Mouse (Mus musculus): ENCODE results near the gene Fndc9.

Gene Fndc9

GRCm38 (mm10) chr11:46276168-46276567, 40.8 kb downstream of the Fndc9 start:
- DNase-seq (ENCODE audit: low spot score in 2 of 2), result no peak

- no peak for DNase-seq (ENCODE audit: low spot score in 2 of 2)
Observed at GRCm38 (mm10) chr11:46276778-46277177, 41.4 kb downstream of the Fndc9 start.

GRCm38 (mm10) chr11:46278140-46278539, 42.8 kb downstream of the Fndc9 start:
- no peak for DNase-seq (ENCODE audit: low spot score in 2 of 2)

GRCm38 (mm10) chr11:46278709-46279108, 43.4 kb downstream of the Fndc9 start:
- no peak for DNase-seq (ENCODE audit: low spot score in 2 of 2)

- DNase-seq (ENCODE audit: low spot score in 2 of 2), result no peak
Observed at GRCm38 (mm10) chr11:46282612-46283011, 47.3 kb downstream of the Fndc9 start.

GRCm38 (mm10) chr11:46283800-46284199, 48.5 kb downstream of the Fndc9 start:
- peak; percentile 31 to 59 for DNase-seq (ENCODE audit: low spot score in 2 of 2)

- no peak for DNase-seq (ENCODE audit: low spot score in 2 of 2)
Observed at GRCm38 (mm10) chr11:46286803-46287202, 51.5 kb downstream of the Fndc9 start.

- no peak for DNase-seq (ENCODE audit: low spot score in 2 of 2)
Observed at GRCm38 (mm10) chr11:46288091-46288490, 52.8 kb downstream of the Fndc9 start.

GRCm38 (mm10) chr11:46289022-46289421, 53.7 kb downstream of the Fndc9 start:
- DNase-seq (ENCODE audit: low spot score in 2 of 2), result no peak

All from right cerebral cortex, postnatal 36 days (tissue).